ENCODE assay signal across 26 mouse cellular contexts in genomic region chr2:48833884-48834450, GRCm38 (mm10). TPM values are rescaled to one million over a fixed set of nuclear protein-coding genes. Genes with fewer than 3 reads are reported as not detected.
DNase-seq lines count a peak whose midpoint lies in the region; ATAC-seq and TF ChIP-seq lines count a peak whose summit lies in the region.
"Had no signal": no experiment of that assay in that cellular context is flagged by ENCODE, and none has a peak within 500 bp of the region (broad histone marks: within the 10 kb centered on the region; RNA-seq: fewer than 3 reads in every experiment).

No protein-coding gene starts in this region.

- H3K9me3 ChIP-seq in hindbrain, embryonic 13.5 days: no peaks in the 10 kb centered on the region
- H3K9me3 ChIP-seq in hindbrain, embryonic 10.5 days: no peaks in the 10 kb centered on the region
- H3K9me3 ChIP-seq in kidney, embryonic 15.5 days (replicated peaks): no peaks in the 10 kb centered on the region
- no peaks in the 10 kb centered on the region for H3K9me3 ChIP-seq in midbrain, embryonic 14.5 days (ENCODE audit: control insufficient read depth, low read length)
- H3K9me3 ChIP-seq in midbrain, postnatal 0 days (ENCODE audit: low read length): no peaks in the 10 kb centered on the region
- H3K9me3 ChIP-seq in intestine, embryonic 16.5 days (ENCODE audit: control insufficient read depth, low read length): no peaks in the 10 kb centered on the region
- H3K9me3 ChIP-seq: heart, embryonic 12.5 days; liver, embryonic 15.5 days; lung, embryonic 15.5 days; megakaryocyte, embryonic 14.5 days; midbrain, embryonic 12.5 days; stomach, embryonic 15.5 days had no signal

- ATAC-seq in hindbrain, embryonic 13.5 days (ENCODE audit: low FRiP score): 0 out of 2 replicates have a peak, but pooled peaks have one; percentile 33
- ATAC-seq in kidney, embryonic 15.5 days (replicated peaks; ENCODE audit: low FRiP score): no peak; the same call in 1 of the 2 replicates
- no peak for ATAC-seq in midbrain, embryonic 14.5 days (ENCODE audit: low FRiP score, low TSS enrichment)
- no peak for ATAC-seq in midbrain, postnatal 0 days (ENCODE audit: low FRiP score)
- ATAC-seq in intestine, embryonic 16.5 days: peak; percentile 67
- ATAC-seq: CD4-positive, CD25-positive, alpha-beta regulatory T cell, adult 4 months; forebrain, embryonic 16.5 days had no signal

- H3K4me2 ChIP-seq in hindbrain, embryonic 13.5 days: no peak overlapping the region
- H3K4me2 ChIP-seq in kidney, embryonic 15.5 days: no peak overlapping the region
- H3K4me2 ChIP-seq in midbrain, embryonic 14.5 days (ENCODE audit: low read length): no peak overlapping the region
- no peak overlapping the region for H3K4me2 ChIP-seq in midbrain, postnatal 0 days (ENCODE audit: low read depth, low read length, poor library complexity, severe bottlenecking)
- H3K4me2 ChIP-seq in intestine, embryonic 16.5 days (ENCODE audit: low read depth, low read length): no peak overlapping the region
- H3K4me2 ChIP-seq: heart, embryonic 12.5 days; liver, embryonic 15.5 days; lung, embryonic 15.5 days; midbrain, embryonic 12.5 days; stomach, embryonic 15.5 days had no signal

- TF ChIP-seq CTCF in midbrain, postnatal 0 days (IDR thresholded peaks at IDR 0.05): no peak

- H3K4me3 ChIP-seq in hindbrain, embryonic 13.5 days: no peak overlapping the region
- no peak overlapping the region for H3K4me3 ChIP-seq in hindbrain, embryonic 10.5 days
- H3K4me3 ChIP-seq in kidney, embryonic 15.5 days (replicated peaks): no peak overlapping the region
- no peak overlapping the region for H3K4me3 ChIP-seq in midbrain, embryonic 14.5 days (replicated peaks; ENCODE audit: low read depth, low read length)
- H3K4me3 ChIP-seq in midbrain, postnatal 0 days (ENCODE audit: low read depth, low read length): no peak overlapping the region
- no peak overlapping the region for H3K4me3 ChIP-seq in intestine, embryonic 16.5 days (ENCODE audit: low read length)
- H3K4me3 ChIP-seq: erythroblast, embryonic 14.5 days; gastrocnemius, adult 2 months; heart, embryonic 12.5 days; liver, embryonic 15.5 days; lung, embryonic 15.5 days; megakaryocyte, embryonic 14.5 days; midbrain, embryonic 12.5 days; stomach, embryonic 15.5 days had no signal

- H3K27me3 ChIP-seq in hindbrain, embryonic 13.5 days: no peaks in the 10 kb centered on the region
- no peaks in the 10 kb centered on the region for H3K27me3 ChIP-seq in hindbrain, embryonic 10.5 days (ENCODE audit: insufficient read depth, poor library complexity, severe bottlenecking)
- H3K27me3 ChIP-seq in kidney, embryonic 15.5 days: no peaks in the 10 kb centered on the region
- H3K27me3 ChIP-seq in midbrain, embryonic 14.5 days (ENCODE audit: control insufficient read depth, insufficient read depth, low read length): no peaks in the 10 kb centered on the region
- H3K27me3 ChIP-seq in midbrain, postnatal 0 days (ENCODE audit: insufficient read depth, low read length): no peaks in the 10 kb centered on the region
- no peaks in the 10 kb centered on the region for H3K27me3 ChIP-seq in intestine, embryonic 16.5 days (replicated peaks; ENCODE audit: control insufficient read depth, insufficient read depth, low read length)
- H3K27me3 ChIP-seq: heart, embryonic 12.5 days; liver, embryonic 15.5 days; lung, embryonic 15.5 days; megakaryocyte, embryonic 14.5 days; midbrain, embryonic 12.5 days; stomach, embryonic 15.5 days had no signal

- H3K27ac ChIP-seq in hindbrain, embryonic 13.5 days: no peak overlapping the region
- H3K27ac ChIP-seq in hindbrain, embryonic 10.5 days: no peak overlapping the region
- no peak overlapping the region for H3K27ac ChIP-seq in kidney, embryonic 15.5 days
- no peak overlapping the region for H3K27ac ChIP-seq in midbrain, embryonic 14.5 days (replicated peaks; ENCODE audit: low read depth, low read length)
- H3K27ac ChIP-seq in midbrain, postnatal 0 days (ENCODE audit: low read depth, low read length): no peak overlapping the region
- no peak overlapping the region for H3K27ac ChIP-seq in intestine, embryonic 16.5 days (ENCODE audit: low read length)
- H3K27ac ChIP-seq: gastrocnemius, adult 2 months; liver, embryonic 15.5 days; lung, embryonic 15.5 days; midbrain, embryonic 12.5 days; stomach, embryonic 15.5 days had no signal

- no peaks in the 10 kb centered on the region for H3K36me3 ChIP-seq in hindbrain, embryonic 13.5 days
- H3K36me3 ChIP-seq in hindbrain, embryonic 10.5 days: no peaks in the 10 kb centered on the region
- H3K36me3 ChIP-seq in kidney, embryonic 15.5 days: no peaks in the 10 kb centered on the region
- no peaks in the 10 kb centered on the region for H3K36me3 ChIP-seq in midbrain, embryonic 14.5 days (ENCODE audit: control insufficient read depth, insufficient read depth, low read length)
- no peaks in the 10 kb centered on the region for H3K36me3 ChIP-seq in midbrain, postnatal 0 days (ENCODE audit: insufficient read depth, low read length)
- no peaks in the 10 kb centered on the region for H3K36me3 ChIP-seq in intestine, embryonic 16.5 days (ENCODE audit: control insufficient read depth, insufficient read depth, low read length)
- H3K36me3 ChIP-seq: heart, embryonic 12.5 days; liver, embryonic 15.5 days; lung, embryonic 15.5 days; midbrain, embryonic 12.5 days; stomach, embryonic 15.5 days had no signal

- no peak overlapping the region for H3K9ac ChIP-seq in hindbrain, embryonic 13.5 days
- H3K9ac ChIP-seq in kidney, embryonic 15.5 days: no peak overlapping the region
- H3K9ac ChIP-seq in midbrain, embryonic 14.5 days (replicated peaks; ENCODE audit: low read length): no peak overlapping the region
- no peak overlapping the region for H3K9ac ChIP-seq in midbrain, postnatal 0 days (replicated peaks; ENCODE audit: low read length, poor library complexity, severe bottlenecking)
- H3K9ac ChIP-seq in intestine, embryonic 16.5 days (ENCODE audit: low read depth, low read length): no peak overlapping the region
- H3K9ac ChIP-seq: heart, embryonic 12.5 days; liver, embryonic 15.5 days; lung, embryonic 15.5 days; midbrain, embryonic 12.5 days; stomach, embryonic 15.5 days had no signal

- no peak for DNase-seq in hindbrain, embryonic 10.5 days (ENCODE audit: low spot score)
- DNase-seq in kidney, postnatal 10 days: peak; percentile 30
- peak; percentile 8 for DNase-seq in midbrain, embryonic 14.5 days
- DNase-seq in midbrain, postnatal 0 days (ENCODE audit: low spot score): no peak
- no peak for DNase-seq in right cerebral cortex, postnatal 4 days
- DNase-seq: adrenal gland, postnatal 25 days; cerebellum, adult 11-12 months; cerebellum, adult 9-11 months; gastrocnemius, adult 2 months; gastrocnemius, postnatal 36 days; kidney, adult 8-10 months; layer of hippocampus, postnatal 36 days; left cerebral cortex, postnatal 4 days; lung, postnatal 4 days had no signal

- 61% methylated on average over 3 of the region's 3 CpGs for WGBS in hindbrain, embryonic 13.5 days
- WGBS in hindbrain, embryonic 10.5 days: 75% methylated on average over 3 of the region's 3 CpGs
- 55% methylated on average over 3 of the region's 3 CpGs for WGBS in kidney, embryonic 15.5 days
- 79% methylated on average over 3 of the region's 3 CpGs for WGBS in midbrain, embryonic 14.5 days
- WGBS in midbrain, postnatal 0 days: 76% methylated on average over 3 of the region's 3 CpGs
- 64% methylated on average over 3 of the region's 3 CpGs for WGBS in intestine, embryonic 16.5 days

- H3K4me1 ChIP-seq in hindbrain, embryonic 13.5 days (replicated peaks): peaks cover 5% of the 10 kb centered on the region; the same call in 1 of the 2 replicates
- H3K4me1 ChIP-seq in hindbrain, embryonic 10.5 days (replicated peaks): 0 out of 2 replicates have a peak, but pooled peaks cover 3% of the 10 kb centered on the region
- 0 out of 2 replicates have a peak, but pooled peaks cover 4% of the 10 kb centered on the region for H3K4me1 ChIP-seq in kidney, embryonic 15.5 days
- no peaks in the 10 kb centered on the region for H3K4me1 ChIP-seq in midbrain, embryonic 14.5 days (ENCODE audit: control insufficient read depth, insufficient read depth, low read length)
- no peaks in the 10 kb centered on the region for H3K4me1 ChIP-seq in midbrain, postnatal 0 days (ENCODE audit: insufficient read depth, low read length)
- 0 out of 2 replicates have a peak, but pooled peaks cover 2% of the 10 kb centered on the region for H3K4me1 ChIP-seq in intestine, embryonic 16.5 days (ENCODE audit: control insufficient read depth, insufficient read depth, low read length)
- H3K4me1 ChIP-seq: liver, embryonic 15.5 days; lung, embryonic 15.5 days; megakaryocyte, embryonic 14.5 days; midbrain, embryonic 12.5 days had no signal

RNA-seq across cellular contexts. Expression of gene Acvr2a, which starts 20.1 kb away (rescaled TPM):
- polyA plus RNA-seq in hindbrain, embryonic 13.5 days (2015; fragmentation: Nextera tagmentation; extraction: Ambion mirVana): 47.5 and 50.3 TPM in 2 replicates
- 22.0 and 22.9 TPM in 2 replicates for polyA plus RNA-seq in hindbrain, embryonic 10.5 days (2016; fragmentation: Nextera tagmentation; extraction: Ambion mirVana)
- polyA plus RNA-seq in kidney, embryonic 15.5 days (2015; fragmentation: Nextera tagmentation; extraction: Ambion mirVana): 13.3 and 14.0 TPM in 2 replicates
- polyA plus RNA-seq in midbrain, embryonic 14.5 days (2014; fragmentation: Nextera tagmentation; extraction: Ambion mirVana): 45.7 and 69.7 TPM in 2 replicates
- total RNA-seq in midbrain, postnatal 0 days (2014; rRNA removed): 69.8 and 92.2 TPM in 2 replicates
- polyA plus RNA-seq in midbrain, postnatal 0 days (2015; fragmentation: Nextera tagmentation; extraction: Ambion mirVana): 28.9 and 30.3 TPM in 2 replicates
- 10.9 and 12.9 TPM in 2 replicates for polyA plus RNA-seq in intestine, embryonic 16.5 days (2015; fragmentation: Nextera tagmentation; extraction: Ambion mirVana)

Comparison
In these comparisons a context has a peak if more than half of its experiments do, and no peak if none do; other contexts are left out.
1. DNase-seq: peak in kidney, postnatal 10 days (single experiment) and midbrain, embryonic 14.5 days (single experiment); none in hindbrain, embryonic 10.5 days (single experiment), midbrain, postnatal 0 days (single experiment) and right cerebral cortex, postnatal 4 days (single experiment).
2. ATAC-seq: peak in hindbrain, embryonic 13.5 days (single experiment) and intestine, embryonic 16.5 days (single experiment); none in kidney, embryonic 15.5 days (single experiment), midbrain, embryonic 14.5 days (single experiment) and midbrain, postnatal 0 days (single experiment).